Mouse (Mus musculus) forebrain, embryonic 10.5 days (tissue): ENCODE results near the gene Gsg1. TPM values are rescaled to one million over a fixed set of nuclear protein-coding genes. Genes with fewer than 3 reads are reported as not detected.

ENCODE experiments used
- DNase-seq: peaks from one replicate; pipeline ENCODE4 v3.0.0-alpha.2; 2017; ENCODE audit warnings: low spot score; ENCODE audit errors: extremely low spot score
- H3K27ac ChIP-seq: fragments of 300-500 bp; sonication (generic); 2 replicates; pipeline ENCODE4 v1.5.1; 2016; ENCODE audit warnings: mild to moderate bottlenecking
- H3K27me3 ChIP-seq: fragments of 300-500 bp; sonication (generic); 2 replicates; pipeline ENCODE4 v1.6.1; 2016; ENCODE audit warnings: mild to moderate bottlenecking; ENCODE audit not compliant: poor library complexity, severe bottlenecking
- H3K36me3 ChIP-seq: fragments of 300-500 bp; sonication (generic); replicated peaks from 2 replicates; pipeline ENCODE4 v1.6.1; 2016; ENCODE audit warnings: mild to moderate bottlenecking, moderate library complexity
- H3K4me1 ChIP-seq: fragments of 300-500 bp; sonication (generic); 2 replicates; pipeline ENCODE4 v1.6.1; 2016
- H3K4me3 ChIP-seq: fragments of 300-500 bp; sonication (generic); 2 replicates; pipeline ENCODE4 v1.5.1; 2016; ENCODE audit warnings: mild to moderate bottlenecking, moderate library complexity
- H3K9me3 ChIP-seq: fragments of 300-500 bp; sonication (generic); 2 replicates; pipeline ENCODE4 v1.6.1; 2016; ENCODE audit warnings: mild to moderate bottlenecking, moderate library complexity
- WGBS: fragments of 180-500 bp; shearing (Covaris S2); methylation state at CpG from one replicate; pipeline ENCODE4 v1.1.7; 2016; 5-methylcytosine and 5-hydroxymethylcytosine counted together
- polyA plus RNA-seq: library from polyadenylated mRNA; unstranded; fragments of >200 nt; fragmentation: Nextera tagmentation; extraction: Ambion mirVana; gene quantifications from 2 replicates; pipeline ENCODE4 v1.2.1, GENCODE M21; 2016

Gsg1 gene
- polyA plus RNA-seq: 0.16 TPM in 1 of 2 replicates, not detected in the other

DNA sequence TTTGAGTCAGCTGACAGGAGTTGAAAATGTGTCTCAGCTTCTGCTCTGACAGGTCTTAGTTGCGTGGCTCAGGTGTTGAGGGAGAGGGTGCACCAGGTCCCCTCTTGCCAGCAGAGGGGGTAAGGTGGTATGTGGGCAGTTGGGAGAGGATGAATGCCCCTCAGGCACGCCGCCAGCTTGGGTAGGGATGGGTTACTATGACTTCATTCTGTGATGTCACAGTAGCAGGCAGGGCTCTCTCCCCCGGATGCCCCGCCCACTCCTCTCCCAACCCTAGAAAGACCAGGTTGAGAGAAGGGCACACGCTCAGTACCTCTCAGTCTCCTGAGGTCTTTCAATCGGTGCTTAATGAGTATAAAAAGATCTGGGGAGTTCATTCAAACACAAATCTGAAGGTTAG, at the start of gene Gsg1:
Gsg1 (minus strand) TSS at position 199 of the 400 bp plus-strand sequence.
- Histone ChIP-seq H3K4me3 (no peak within 1 kb of the TSS), H3K4me1 (peaks cover 35% of the 10 kb centered on the region), H3K36me3 (no peaks in the 10 kb centered on the region), H3K27ac (peak within 1 kb of the TSS; percentile 78), H3K9me3 (0 out of 2 replicates have a peak, but pooled peaks cover 3% of the 10 kb centered on the region), H3K27me3 (peaks cover 29% of the 10 kb centered on the region)
- 77% methylated on average over 7 of the region's 7 CpGs for WGBS
- no peak for DNase-seq

DNA sequence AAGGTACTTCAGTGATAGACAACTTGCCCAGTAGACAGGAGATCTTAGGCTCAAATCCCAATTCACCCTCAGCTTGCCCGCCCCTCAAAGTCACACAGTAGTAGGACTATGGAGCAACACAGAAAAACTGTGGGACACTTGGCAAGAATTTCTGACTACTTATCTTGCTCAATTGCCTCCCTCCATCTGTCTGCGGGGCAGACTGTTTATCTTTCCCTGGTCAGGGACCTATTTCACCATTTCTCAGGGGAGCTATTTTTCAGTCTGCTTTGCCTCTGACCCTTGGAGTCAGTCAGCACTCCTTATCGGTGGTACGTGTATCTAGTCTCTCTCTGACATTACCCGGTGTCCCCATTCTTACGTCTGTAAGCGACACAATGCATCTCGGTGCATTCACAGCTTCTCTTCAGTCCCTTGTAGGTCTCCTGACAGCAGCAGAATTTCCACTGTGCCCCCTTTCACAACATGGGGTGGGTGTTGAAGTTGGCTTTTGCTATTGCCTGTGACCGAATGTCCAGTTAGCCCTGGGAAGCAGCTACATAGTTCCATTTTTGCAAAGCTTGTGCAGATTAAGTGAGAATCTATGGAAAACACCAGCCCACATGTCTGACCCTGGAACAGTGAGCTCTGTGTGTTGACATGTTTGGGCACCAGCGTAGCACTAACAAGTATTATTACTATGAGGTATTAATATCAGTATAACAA, 48.4 kb upstream of the Gsg1 start:
- no peak for DNase-seq
- Histone ChIP-seq H3K36me3 (no peaks in the 10 kb centered on the region), H3K9me3 (no peaks in the 10 kb centered on the region), H3K4me3 (no peak overlapping the region), H3K4me1 (peaks cover 10% of the 10 kb centered on the region), H3K27me3 (no peaks in the 10 kb centered on the region), H3K27ac (no peak overlapping the region)
- WGBS: 91% methylated on average over 10 of the region's 10 CpGs

DNA sequence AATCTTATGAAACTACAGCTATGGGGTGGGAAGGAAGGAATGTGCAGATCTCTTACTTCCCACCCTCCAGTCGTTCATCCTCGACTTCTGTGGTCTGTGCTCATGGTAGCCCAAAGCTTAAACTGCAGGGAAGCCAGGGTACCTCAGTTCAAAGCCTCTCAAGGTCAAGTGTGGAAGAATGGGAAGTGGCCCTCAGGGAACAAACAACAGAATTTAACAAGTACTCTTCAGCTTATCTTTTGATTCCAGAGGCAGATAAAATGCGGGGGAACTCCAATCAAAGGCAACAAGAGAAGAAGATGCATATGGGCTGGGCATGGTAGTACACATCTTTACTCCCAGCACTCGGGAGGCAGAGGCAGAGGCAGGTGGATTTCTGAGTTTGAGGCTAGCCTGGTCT, 46.3 kb upstream of the Gsg1 start:
- peaks cover 12% of the 10 kb centered on the region for H3K4me1 ChIP-seq
- DNase-seq: no peak
- no peak overlapping the region for H3K4me3 ChIP-seq
- H3K9me3 ChIP-seq: no peaks in the 10 kb centered on the region
- H3K27ac ChIP-seq: no peak overlapping the region
- 85% methylated on average over 4 of the region's 4 CpGs for WGBS
- H3K36me3 ChIP-seq: no peaks in the 10 kb centered on the region
- H3K27me3 ChIP-seq: no peaks in the 10 kb centered on the region

DNA sequence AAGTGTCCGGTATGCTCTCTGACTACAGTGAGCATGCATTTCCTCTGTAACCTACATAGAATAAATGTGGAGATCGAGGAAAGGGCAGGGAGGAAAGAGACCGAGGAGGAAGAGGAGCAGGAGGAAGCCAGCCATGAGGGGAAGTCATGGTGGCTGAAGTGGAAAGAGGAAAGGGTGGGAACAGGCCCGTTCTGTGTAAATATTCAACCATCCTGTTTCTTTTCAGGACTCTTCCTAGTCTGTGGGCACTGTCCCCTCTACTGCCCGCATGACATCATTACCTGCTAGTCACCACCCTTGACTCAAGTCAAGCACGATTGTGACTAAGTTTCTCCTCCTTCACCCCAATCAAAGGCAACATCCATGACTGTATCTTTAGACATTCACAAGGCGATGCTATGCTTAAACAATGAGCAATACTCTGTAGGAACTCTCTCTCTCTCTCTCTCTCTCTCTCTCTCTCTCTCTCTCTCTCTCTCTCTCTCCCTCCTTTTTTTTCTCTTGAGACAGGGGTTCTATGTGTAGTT, 44.9 kb upstream of the Gsg1 start:
- no peak overlapping the region for H3K27ac ChIP-seq

DNA sequence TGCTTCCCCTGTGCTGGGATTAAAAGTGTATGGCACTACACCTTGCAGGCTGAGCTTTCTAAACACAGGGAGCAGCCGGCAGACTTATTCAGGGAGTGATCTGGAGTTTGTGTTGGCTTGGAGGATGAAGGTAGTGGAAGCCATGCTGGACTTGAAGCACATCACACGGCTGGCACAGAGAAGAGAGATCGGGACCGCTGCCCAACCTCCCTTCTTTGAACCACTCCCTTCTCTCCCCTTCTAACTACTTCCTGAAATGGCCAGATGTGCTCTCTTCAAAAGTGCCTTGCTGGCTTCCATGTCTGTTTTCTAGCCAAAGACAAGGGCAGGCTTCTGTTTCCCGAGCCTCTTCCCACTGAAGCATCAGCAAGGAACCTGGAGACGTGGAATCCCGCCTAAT, 43.4 kb upstream of the Gsg1 start:
- H3K27ac ChIP-seq: no peak overlapping the region
- no peaks in the 10 kb centered on the region for H3K27me3 ChIP-seq
- peaks cover 6% of the 10 kb centered on the region; the same call in 1 of the 2 replicates for H3K4me1 ChIP-seq
- H3K36me3 ChIP-seq: no peaks in the 10 kb centered on the region
- WGBS: 88% methylated on average over 7 of the region's 7 CpGs
- H3K9me3 ChIP-seq: no peaks in the 10 kb centered on the region
- DNase-seq: no peak
- H3K4me3 ChIP-seq: no peak overlapping the region

More for the DNA sequence above, 44.9 kb upstream of the Gsg1 start:
- Histone ChIP-seq H3K36me3 (no peaks in the 10 kb centered on the region), H3K9me3 (no peaks in the 10 kb centered on the region), H3K4me3 (no peak overlapping the region), H3K27me3 (no peaks in the 10 kb centered on the region), H3K4me1 (peaks cover 9% of the 10 kb centered on the region; the same call in 1 of the 2 replicates)
- no peak for DNase-seq
- WGBS: 83% methylated on average over 7 of the region's 7 CpGs

DNA sequence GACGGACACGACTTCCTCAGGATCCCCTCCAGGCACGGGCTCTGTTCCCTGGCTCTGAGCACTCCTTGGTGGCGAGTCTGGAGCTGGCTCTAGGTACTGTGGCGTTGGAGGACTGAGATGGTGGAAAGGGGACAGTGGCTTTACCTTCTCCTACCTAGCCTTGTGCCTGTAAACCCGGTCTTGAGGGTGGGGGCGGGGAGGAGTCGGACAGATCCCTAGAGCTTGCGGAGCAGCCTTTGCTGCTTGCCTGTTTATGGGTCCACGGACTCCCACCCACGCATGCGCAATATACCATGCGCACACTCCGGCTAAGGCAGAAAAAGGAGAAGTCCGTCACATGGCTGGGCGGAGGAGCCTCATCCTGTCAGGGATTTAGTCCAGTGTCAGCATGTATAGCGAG, 42.1 kb upstream of the Gsg1 start:
- H3K9me3 ChIP-seq: no peaks in the 10 kb centered on the region
- no peaks in the 10 kb centered on the region for H3K36me3 ChIP-seq
- no peak for DNase-seq
- peaks cover 9% of the 10 kb centered on the region; the same call in 1 of the 2 replicates for H3K4me1 ChIP-seq
- no peaks in the 10 kb centered on the region for H3K27me3 ChIP-seq
- WGBS: 84% methylated on average over 17 of the region's 17 CpGs
- H3K27ac ChIP-seq: no peak overlapping the region
- H3K4me3 ChIP-seq: no peak overlapping the region

DNA sequence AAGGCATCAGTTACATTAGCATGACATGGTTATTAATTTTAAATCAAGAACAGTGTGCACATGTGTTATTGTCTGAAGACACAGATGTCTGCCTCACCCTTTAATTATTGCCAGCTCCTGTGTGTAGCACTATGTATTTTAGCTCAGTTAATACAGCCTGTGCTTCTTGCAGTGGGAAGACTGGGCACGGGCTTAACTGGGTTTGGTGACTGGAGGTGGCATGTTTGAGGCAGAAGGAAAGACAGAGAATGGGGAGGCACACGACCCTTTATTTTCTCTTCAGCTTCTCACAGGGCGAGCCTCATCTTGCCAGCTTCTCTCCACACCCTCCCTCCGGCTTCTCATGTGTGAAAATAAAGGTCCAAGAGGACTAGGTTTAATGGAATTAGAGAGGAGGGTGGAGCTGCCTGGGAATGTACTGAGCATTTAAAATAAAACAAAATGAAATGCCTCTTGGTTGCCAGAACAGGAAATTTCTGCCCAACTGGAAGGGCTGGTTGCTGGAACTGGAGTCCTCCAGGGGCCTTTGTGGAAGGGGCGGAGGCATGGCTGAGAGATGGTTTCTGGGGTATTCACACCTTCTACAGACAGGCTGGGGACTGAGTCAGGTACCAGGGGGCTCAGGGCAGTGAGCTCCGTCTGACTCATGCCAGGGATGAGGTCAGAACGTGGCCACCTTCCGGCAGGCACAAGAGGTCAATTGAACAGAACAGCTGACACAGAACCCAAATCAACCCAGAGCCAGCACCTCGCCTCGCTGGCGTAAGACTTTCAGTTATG, 41.1 kb upstream of the Gsg1 start:
- Histone ChIP-seq H3K27me3 (no peaks in the 10 kb centered on the region), H3K36me3 (no peaks in the 10 kb centered on the region), H3K4me1 (peaks cover 9% of the 10 kb centered on the region; the same call in 1 of the 2 replicates), H3K27ac (no peak overlapping the region), H3K4me3 (no peak overlapping the region), H3K9me3 (no peaks in the 10 kb centered on the region)
- no peak for DNase-seq
- 80% methylated on average over 11 of the region's 11 CpGs for WGBS

DNA sequence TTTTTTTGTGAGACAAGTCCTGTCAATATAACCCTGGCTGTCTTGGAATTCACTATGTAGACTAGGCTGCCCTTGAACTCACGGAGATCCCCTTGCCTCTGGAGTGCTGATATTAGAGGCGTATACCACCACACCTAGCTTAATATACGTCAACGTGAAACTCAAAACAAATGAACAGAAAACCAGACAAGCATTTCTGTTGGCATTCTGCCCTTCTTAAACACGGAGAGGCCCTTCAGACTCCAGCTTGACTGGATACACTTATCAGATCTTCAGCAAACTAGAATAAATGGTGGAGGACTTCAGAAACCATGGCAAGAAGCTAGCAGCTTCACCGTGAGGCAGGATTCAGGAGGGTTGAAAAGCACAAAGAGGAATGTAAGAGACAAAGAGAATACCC, 40.0 kb upstream of the Gsg1 start:
- no peak overlapping the region for H3K4me3 ChIP-seq
- no peaks in the 10 kb centered on the region for H3K27me3 ChIP-seq
- DNase-seq: no peak
- no peaks in the 10 kb centered on the region for H3K9me3 ChIP-seq
- 89% methylated on average over 6 of the region's 6 CpGs for WGBS
- peaks cover 9% of the 10 kb centered on the region; the same call in 1 of the 2 replicates for H3K4me1 ChIP-seq
- no peak overlapping the region for H3K27ac ChIP-seq
- no peaks in the 10 kb centered on the region for H3K36me3 ChIP-seq

DNA sequence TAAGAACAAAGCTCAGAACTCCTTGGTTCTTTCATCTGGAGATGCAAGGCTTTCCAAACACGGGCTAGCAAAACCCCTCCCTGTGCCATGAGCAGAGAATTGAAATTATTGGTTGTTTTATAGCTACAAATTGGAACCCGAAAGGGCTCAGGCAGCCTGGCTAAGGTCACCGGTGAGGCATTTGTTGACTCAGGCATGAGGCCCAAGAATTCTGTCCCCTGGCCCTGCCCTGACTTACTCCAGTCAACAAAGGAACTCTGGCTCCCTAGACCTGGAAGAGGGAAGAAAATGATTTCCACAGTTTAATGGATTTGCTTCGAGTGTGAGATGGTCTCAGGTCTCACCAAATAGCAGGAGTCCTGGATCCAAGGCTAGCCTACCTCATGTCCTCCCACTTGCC, 38.2 kb upstream of the Gsg1 start:
- DNase-seq: no peak
- no peak overlapping the region for H3K27ac ChIP-seq
- no peak overlapping the region for H3K4me3 ChIP-seq
- H3K9me3 ChIP-seq: no peaks in the 10 kb centered on the region
- H3K36me3 ChIP-seq: no peaks in the 10 kb centered on the region
- 79% methylated on average over 4 of the region's 4 CpGs for WGBS
- H3K27me3 ChIP-seq: no peaks in the 10 kb centered on the region
- peaks cover 9% of the 10 kb centered on the region; the same call in 1 of the 2 replicates for H3K4me1 ChIP-seq

DNA sequence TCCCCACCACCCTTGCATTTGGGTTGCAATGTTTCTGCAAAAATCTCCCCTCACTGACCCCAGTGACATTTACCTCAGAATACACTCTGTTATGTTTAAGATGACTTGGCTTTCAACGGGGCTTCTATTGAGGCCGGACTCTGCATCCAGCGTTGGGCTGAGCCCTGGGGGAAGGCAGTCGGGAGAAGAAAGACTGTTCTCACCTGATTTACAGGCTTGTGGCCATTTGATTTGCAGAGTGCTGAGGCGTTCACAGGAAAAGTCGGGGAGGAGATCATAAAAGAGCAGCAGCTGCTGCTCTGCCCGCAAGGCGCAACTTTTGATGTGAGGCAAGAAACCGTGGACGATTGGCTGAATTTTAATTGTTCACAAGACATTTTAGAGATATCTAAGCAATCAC, 25.7 kb upstream of the Gsg1 start:
- Histone ChIP-seq H3K4me3 (no peak overlapping the region), H3K27ac (no peak overlapping the region), H3K4me1 (peaks cover 7% of the 10 kb centered on the region; the same call in 1 of the 2 replicates), H3K9me3 (no peaks in the 10 kb centered on the region), H3K27me3 (no peaks in the 10 kb centered on the region), H3K36me3 (no peaks in the 10 kb centered on the region)
- WGBS: 66% methylated on average over 10 of the region's 10 CpGs
- DNase-seq: no peak

DNA sequence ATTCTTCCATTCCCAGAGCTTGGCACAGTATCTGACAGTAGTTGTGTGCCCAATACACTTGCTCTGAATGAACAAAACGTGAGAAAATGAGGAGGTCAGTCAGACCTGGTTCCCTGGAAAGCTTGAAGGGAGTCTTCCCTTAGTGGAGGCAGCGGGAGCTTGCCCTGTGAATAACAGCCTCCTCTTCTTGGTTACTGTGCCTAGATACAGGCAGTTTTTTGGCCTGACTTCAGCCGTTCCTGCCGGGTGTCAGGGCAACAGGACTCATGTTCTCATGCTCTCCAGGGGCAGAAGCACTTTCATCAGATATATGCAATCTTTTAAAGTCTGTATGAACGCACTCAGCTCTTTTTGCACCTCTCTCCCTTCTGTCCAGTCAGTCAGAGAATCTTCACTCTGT, 25.1 kb upstream of the Gsg1 start:
- no peak for DNase-seq
- H3K9me3 ChIP-seq: no peaks in the 10 kb centered on the region
- no peak overlapping the region for H3K4me3 ChIP-seq
- 82% methylated on average over 5 of the region's 5 CpGs for WGBS
- H3K36me3 ChIP-seq: no peaks in the 10 kb centered on the region
- peaks cover 7% of the 10 kb centered on the region; the same call in 1 of the 2 replicates for H3K4me1 ChIP-seq
- no peak overlapping the region for H3K27ac ChIP-seq
- H3K27me3 ChIP-seq: no peaks in the 10 kb centered on the region

DNA sequence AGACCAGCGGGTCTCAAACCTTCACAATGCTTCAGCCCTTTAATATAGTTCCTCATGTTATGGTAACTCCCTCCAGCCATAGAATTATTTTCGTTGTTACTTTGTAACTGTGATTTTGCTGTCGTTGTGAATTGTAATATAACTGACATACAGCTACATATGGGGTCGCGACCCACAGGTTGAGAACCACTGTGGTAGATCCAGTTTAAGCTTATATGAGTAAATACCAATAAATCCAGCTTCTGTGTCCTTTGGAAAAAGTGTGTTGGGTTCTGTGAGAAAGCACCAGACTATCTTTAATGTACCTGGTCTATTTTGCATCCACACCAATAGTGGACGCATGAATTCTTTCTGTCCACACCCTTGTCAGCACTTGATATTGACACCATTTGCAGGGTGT, 24.2 kb upstream of the Gsg1 start:
- Histone ChIP-seq H3K27me3 (no peaks in the 10 kb centered on the region), H3K4me1 (peaks cover 7% of the 10 kb centered on the region; the same call in 1 of the 2 replicates), H3K9me3 (no peaks in the 10 kb centered on the region), H3K36me3 (no peaks in the 10 kb centered on the region), H3K4me3 (no peak overlapping the region), H3K27ac (no peak overlapping the region)
- 91% methylated on average over 6 of the region's 6 CpGs for WGBS
- DNase-seq: no peak
